Mouse (Mus musculus): ENCODE measurements around the gene Mgea5.

- TF ChIP-seq POLR2A (IDR thresholded peaks at IDR 0.05; ENCODE audit: insufficient read length, low read depth) (no peak), USF1 (IDR thresholded peaks at IDR 0.05; ENCODE audit: low read depth) (no peak), TCF12 (IDR thresholded peaks at IDR 0.05; ENCODE audit: insufficient read depth, poor library complexity, severe bottlenecking) (no peak), MAX (IDR thresholded peaks at IDR 0.05; ENCODE audit: low read depth) (no peak), REST (IDR thresholded peaks at IDR 0.05; ENCODE audit: insufficient read depth, insufficient read length) (no peak), POLR2AphosphoS2 (IDR thresholded peaks at IDR 0.05; ENCODE audit: insufficient read length, low read depth) (no peak), MYOD1 (IDR thresholded peaks at IDR 0.05; ENCODE audit: control insufficient read depth in 1 of 3, insufficient read length in 2 of 3, low read depth in 2 of 3) (no peak)
Observed at GRCm38 (mm10) chr19:45758671-45759070, 25.0 kb downstream of the Mgea5 start.
